Mouse (Mus musculus) testis, postnatal 10 days (tissue): ENCODE measurements around the gene G3bp2.
A peak's percentile ranks its signal among the peaks of the same experiment; 100 is the strongest.
"Not testable (repeated sequence)": the region's sequence is repeated elsewhere in the genome, so short reads cannot be mapped to it uniquely, and the experiment has no call there.

Source experiments
- DNase-seq: peaks from one replicate; pipeline ENCODE4 v3.0.0; 2021; ENCODE audit warnings: low spot score

Gene G3bp2

GRCm38 (mm10) chr5:92083417-92084038, at the start of gene G3bp2:
Gene G3bp2, minus strand, starts transcription at chr5:92083719.
- peak; percentile 98 for DNase-seq

GRCm38 (mm10) chr5:92133006-92133405, 49.5 kb upstream of the G3bp2 start:
- not testable (repeated sequence) for DNase-seq

- no peak for DNase-seq
Observed at GRCm38 (mm10) chr5:92132127-92132526, 48.6 kb upstream of the G3bp2 start.

- no peak for DNase-seq
Observed at GRCm38 (mm10) chr5:92130040-92130682, 46.6 kb upstream of the G3bp2 start.

- no peak for DNase-seq
Observed at GRCm38 (mm10) chr5:92129321-92129768, 45.8 kb upstream of the G3bp2 start.

- peak; percentile 77 for DNase-seq
Observed at GRCm38 (mm10) chr5:92128570-92128969, 45.1 kb upstream of the G3bp2 start.

- no peak for DNase-seq
Observed at GRCm38 (mm10) chr5:92127751-92128150, 44.2 kb upstream of the G3bp2 start.

- DNase-seq = no peak
Observed at GRCm38 (mm10) chr5:92127141-92127625, 43.7 kb upstream of the G3bp2 start.

- DNase-seq = no peak
Observed at GRCm38 (mm10) chr5:92125446-92125845, 41.9 kb upstream of the G3bp2 start.

- no peak for DNase-seq
Observed at GRCm38 (mm10) chr5:92121636-92122035, 38.1 kb upstream of the G3bp2 start.

- peak; percentile 72 for DNase-seq
Observed at GRCm38 (mm10) chr5:92117823-92118403, 34.4 kb upstream of the G3bp2 start.

- no peak for DNase-seq
Observed at GRCm38 (mm10) chr5:92114939-92115338, 31.4 kb upstream of the G3bp2 start.

GRCm38 (mm10) chr5:92114223-92114622, 30.7 kb upstream of the G3bp2 start:
- no peak for DNase-seq

- DNase-seq = no peak
Observed at GRCm38 (mm10) chr5:92113484-92113883, 30.0 kb upstream of the G3bp2 start.

GRCm38 (mm10) chr5:92112585-92112984, 29.1 kb upstream of the G3bp2 start:
- no peak for DNase-seq

GRCm38 (mm10) chr5:92112175-92112574, 28.7 kb upstream of the G3bp2 start:
- DNase-seq = no peak

GRCm38 (mm10) chr5:92110818-92111355, 27.4 kb upstream of the G3bp2 start:
- DNase-seq = no peak

- no peak for DNase-seq
Observed at GRCm38 (mm10) chr5:92107282-92107681, 23.8 kb upstream of the G3bp2 start.

GRCm38 (mm10) chr5:92106327-92107125, 23.0 kb upstream of the G3bp2 start:
- DNase-seq = no peak

GRCm38 (mm10) chr5:92103816-92104415, 20.4 kb upstream of the G3bp2 start:
- no peak for DNase-seq

GRCm38 (mm10) chr5:92103062-92103461, 19.5 kb upstream of the G3bp2 start:
- DNase-seq = no peak

- DNase-seq = no peak
Observed at GRCm38 (mm10) chr5:92101601-92102000, 18.1 kb upstream of the G3bp2 start.
